Mouse (Mus musculus) kidney, postnatal 0 days (tissue): ENCODE data around the gene Dach1. TPM values are rescaled to one million over a fixed set of nuclear protein-coding genes. Genes with fewer than 3 reads are reported as not detected.

Experiments
- ATAC-seq: fragments of 200-750 bp; cut with Nextera tagmentation; replicated peaks from 2 replicates; pipeline ENCODE4 v1.8.0; 2017; ENCODE audit warnings: low read depth, moderate number of reproducible peaks, moderate TSS enrichment, moderate library complexity; ENCODE audit not compliant: low FRiP score
- DNase-seq: peaks from one replicate; pipeline ENCODE4 v3.0.0-alpha.2; 2016; ENCODE audit warnings: low spot score
- H3K27ac ChIP-seq: fragments of 300-500 bp; sonication (generic); 2 replicates; pipeline ENCODE4 v1.5.1; 2014; ENCODE audit warnings: mild to moderate bottlenecking
- H3K27me3 ChIP-seq: fragments of 300-500 bp; sonication (generic); 2 replicates; pipeline ENCODE4 v1.6.1; 2014; ENCODE audit warnings: low read length, mixed read lengths; ENCODE audit not compliant: insufficient read depth
- H3K36me3 ChIP-seq: fragments of 300-500 bp; sonication (generic); 2 replicates; pipeline ENCODE4 v1.6.1; 2014; ENCODE audit warnings: low read length, mixed read lengths; ENCODE audit not compliant: insufficient read depth
- H3K4me1 ChIP-seq: fragments of 300-500 bp; sonication (generic); replicated peaks from 2 replicates; pipeline ENCODE4 v1.6.1; 2014; ENCODE audit warnings: antibody characterized with exemption, low read length, mixed read lengths; ENCODE audit not compliant: insufficient read depth
- H3K4me2 ChIP-seq: fragments of 300-500 bp; sonication (generic); 2 replicates; pipeline ENCODE4 v1.6.1; 2014; ENCODE audit warnings: mild to moderate bottlenecking, low read length, moderate library complexity, mixed read lengths
- H3K4me3 ChIP-seq: fragments of 300-500 bp; sonication (generic); replicated peaks from 2 replicates; pipeline ENCODE4 v1.5.1; 2014; ENCODE audit warnings: low read depth, low read length
- H3K9ac ChIP-seq: fragments of 300-500 bp; sonication (generic); 2 replicates; pipeline ENCODE4 v1.6.1; 2014; ENCODE audit warnings: low read depth, low read length
- H3K9me3 ChIP-seq: fragments of 300-500 bp; sonication (generic); replicated peaks from 2 replicates; pipeline ENCODE4 v1.6.1; 2016; ENCODE audit warnings: low read length, inconsistent platforms, mixed read lengths
- CTCF ChIP-seq: IDR thresholded peaks from 2 replicates; pipeline ENCODE4 v1.5.1; 2016; ENCODE audit warnings: antibody characterized with exemption, low read depth, mild to moderate bottlenecking, moderate library complexity
- WGBS: fragments of 180-500 bp; shearing (Covaris S2); extraction: QIAGEN DNeasy Blood & Tissue Kit; methylation state at CpG from one replicate; pipeline ENCODE4 v1.1.7; 2014; 5-methylcytosine and 5-hydroxymethylcytosine counted together
- polyA plus RNA-seq: library from polyadenylated mRNA; unstranded; fragments of >200 nt; fragmentation: Nextera tagmentation; extraction: Ambion mirVana; gene quantifications from 2 replicates; pipeline ENCODE4 v1.2.1, GENCODE M21; 2015

Gene Dach1
- polyA plus RNA-seq, 1 experiment from 2014 or later, result 18.4 TPM

GRCm38 (mm10) chr14:97944643-97945268 lies 224.8 kb downstream of the Dach1 start:
- TF ChIP-seq CTCF, result no peak

GRCm38 (mm10) chr14:97942361-97942760 lies 227.2 kb downstream of the Dach1 start:
- Histone ChIP-seq H3K27ac (no peak overlapping the region), H3K36me3 (no peaks in the 10 kb centered on the region), H3K4me2 (no peak overlapping the region), H3K27me3 (no peaks in the 10 kb centered on the region), H3K9me3 (no peaks in the 10 kb centered on the region), H3K4me1 (no peaks in the 10 kb centered on the region), H3K4me3 (no peak overlapping the region), H3K9ac (no peak overlapping the region)
- 61% methylated on average over 2 of the region's 2 CpGs for WGBS
- DNase-seq, result no peak
- 0 out of 2 replicates have a peak, but pooled peaks have one; percentile 46 for ATAC-seq
- no peak for TF ChIP-seq CTCF

More at GRCm38 (mm10) chr14:97944643-97945268, 224.8 kb downstream of the Dach1 start:
- ATAC-seq (no peak), DNase-seq (no peak)
- Histone ChIP-seq H3K4me2 (no peak overlapping the region), H3K9me3 (no peaks in the 10 kb centered on the region), H3K4me1 (no peaks in the 10 kb centered on the region), H3K9ac (no peak overlapping the region), H3K4me3 (no peak overlapping the region), H3K36me3 (no peaks in the 10 kb centered on the region), H3K27me3 (no peaks in the 10 kb centered on the region), H3K27ac (no peak overlapping the region)
- 76% methylated on average over 9 of the region's 9 CpGs for WGBS

DNA sequence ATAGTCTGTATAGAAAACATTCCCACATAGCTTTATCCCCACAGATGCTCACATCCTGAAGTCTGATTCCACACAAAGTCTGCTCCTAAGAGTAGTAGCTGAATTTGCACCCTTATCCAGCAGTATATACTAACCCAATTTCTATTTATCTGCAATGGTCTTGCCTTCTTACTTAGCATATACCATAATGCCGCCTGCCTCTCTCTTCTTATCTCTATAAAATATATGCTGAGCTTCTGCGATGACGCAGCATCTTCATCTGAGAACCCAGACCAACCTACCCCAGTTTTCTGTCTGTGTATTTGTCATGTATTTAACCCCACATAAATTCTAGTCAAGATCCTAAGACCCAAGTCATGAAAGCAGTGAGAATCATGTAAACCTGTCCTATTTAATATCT lies 272.9 kb downstream of the Dach1 start:
- TF ChIP-seq CTCF, result no peak
- DNase-seq, result no peak
- H3K4me1 ChIP-seq, result no peaks in the 10 kb centered on the region
- 93% methylated on average over 3 of the region's 3 CpGs for WGBS
- no peak overlapping the region for H3K27ac ChIP-seq
- no peak overlapping the region for H3K9ac ChIP-seq
- H3K4me3 ChIP-seq, result no peak overlapping the region
- no peak overlapping the region for H3K4me2 ChIP-seq
- no peaks in the 10 kb centered on the region for H3K9me3 ChIP-seq
- no peaks in the 10 kb centered on the region for H3K27me3 ChIP-seq
- no peaks in the 10 kb centered on the region for H3K36me3 ChIP-seq
- ATAC-seq, result no peak

DNA sequence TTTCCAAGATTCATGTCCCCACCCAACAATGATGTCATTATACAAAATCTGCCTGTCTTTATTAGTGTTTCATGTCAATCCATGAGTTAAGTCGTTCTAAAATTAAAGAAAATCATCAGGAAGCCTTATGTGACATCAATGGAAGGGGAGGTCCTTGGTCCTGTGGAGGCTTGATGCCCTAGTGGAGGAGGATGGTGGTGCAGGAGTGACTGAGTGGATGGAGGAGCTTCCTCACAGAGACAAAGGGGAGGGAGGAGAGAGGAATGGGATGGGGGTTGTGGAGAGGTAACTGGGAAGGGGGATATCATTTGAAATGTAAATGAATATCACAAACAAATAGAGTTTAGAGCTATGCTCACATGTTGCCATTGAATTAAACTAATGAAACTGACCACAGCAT lies 287.6 kb downstream of the Dach1 start:
- no peak overlapping the region for H3K27ac ChIP-seq
- no peaks in the 10 kb centered on the region for H3K36me3 ChIP-seq
- H3K4me3 ChIP-seq, result no peak overlapping the region
- H3K9me3 ChIP-seq, result no peaks in the 10 kb centered on the region
- TF ChIP-seq CTCF, result peak; percentile 30; the same call in 1 of the 2 replicates
- no peak overlapping the region for H3K4me2 ChIP-seq
- DNase-seq (no peak), ATAC-seq (no peak)
- H3K27me3 ChIP-seq, result no peaks in the 10 kb centered on the region
- 57% methylated on average over 1 of the region's 1 CpGs for WGBS
- no peaks in the 10 kb centered on the region for H3K4me1 ChIP-seq
- no peak overlapping the region for H3K9ac ChIP-seq

- Histone ChIP-seq H3K4me2 (no peak overlapping the region), H3K27ac (no peak overlapping the region), H3K36me3 (no peaks in the 10 kb centered on the region), H3K27me3 (no peaks in the 10 kb centered on the region), H3K9me3 (no peaks in the 10 kb centered on the region), H3K4me1 (no peaks in the 10 kb centered on the region), H3K4me3 (no peak overlapping the region), H3K9ac (no peak overlapping the region)
- TF ChIP-seq CTCF, result no peak
- no peak for DNase-seq
- WGBS, result 40% methylated on average over 2 of the region's 2 CpGs
- no peak for ATAC-seq
These were observed 298.6 kb downstream of the Dach1 start for GRCm38 (mm10) chr14:97871001-97871400.

- no peaks in the 10 kb centered on the region for H3K9me3 ChIP-seq
- H3K27ac ChIP-seq, result no peak overlapping the region
- WGBS, result 83% methylated on average over 3 of the region's 3 CpGs
- no peak for TF ChIP-seq CTCF
- no peaks in the 10 kb centered on the region for H3K27me3 ChIP-seq
- H3K9ac ChIP-seq, result no peak overlapping the region
- no peaks in the 10 kb centered on the region for H3K4me1 ChIP-seq
- no peak overlapping the region for H3K4me2 ChIP-seq
- ATAC-seq (no peak), DNase-seq (no peak)
- no peak overlapping the region for H3K4me3 ChIP-seq
- H3K36me3 ChIP-seq, result no peaks in the 10 kb centered on the region
These were observed 311.2 kb downstream of the Dach1 start for GRCm38 (mm10) chr14:97858384-97858783.

- Histone ChIP-seq H3K27ac (no peak overlapping the region), H3K9ac (no peak overlapping the region), H3K4me3 (no peak overlapping the region), H3K27me3 (no peaks in the 10 kb centered on the region), H3K36me3 (no peaks in the 10 kb centered on the region), H3K9me3 (no peaks in the 10 kb centered on the region), H3K4me1 (no peaks in the 10 kb centered on the region), H3K4me2 (no peak overlapping the region)
- no peak for DNase-seq
- no peak for ATAC-seq
- no peak for TF ChIP-seq CTCF
- WGBS, result 56% methylated on average over 2 of the region's 2 CpGs
These were observed 312.3 kb downstream of the Dach1 start for GRCm38 (mm10) chr14:97857276-97857675.
